Mouse (Mus musculus) olfactory bulb, adult 2 months (tissue): ENCODE measurements at regions not wholly inside any gene's neighbourhood (a gene's known extent, or its start where the extent isn't known, plus 50 kb on each side); places are given as distances from the start of the nearest gene placed in this dataset.

Experiments
- CTCF ChIP-seq: fragments of 200-500 bp; IDR thresholded peaks from 2 replicates; pipeline ENCODE4 v1.5.1; 2012; ENCODE audit warnings: low read depth, mild to moderate bottlenecking, low read length, moderate library complexity; ENCODE audit not compliant: insufficient read depth
- POLR2A ChIP-seq: fragments of 200-500 bp; IDR thresholded peaks from 2 replicates; pipeline ENCODE4 v1.6.1; 2012; ENCODE audit warnings: mild to moderate bottlenecking, low read depth, low read length, moderate library complexity; ENCODE audit not compliant: insufficient read depth

- no peak for TF ChIP-seq POLR2A
- no peak for TF ChIP-seq CTCF
These were observed 226.4 kb upstream of the Tle3 start for GRCm38 (mm10) chr9:61145738-61146137.
